Mouse (Mus musculus): ENCODE results near the gene Arfgef2.

DNA sequence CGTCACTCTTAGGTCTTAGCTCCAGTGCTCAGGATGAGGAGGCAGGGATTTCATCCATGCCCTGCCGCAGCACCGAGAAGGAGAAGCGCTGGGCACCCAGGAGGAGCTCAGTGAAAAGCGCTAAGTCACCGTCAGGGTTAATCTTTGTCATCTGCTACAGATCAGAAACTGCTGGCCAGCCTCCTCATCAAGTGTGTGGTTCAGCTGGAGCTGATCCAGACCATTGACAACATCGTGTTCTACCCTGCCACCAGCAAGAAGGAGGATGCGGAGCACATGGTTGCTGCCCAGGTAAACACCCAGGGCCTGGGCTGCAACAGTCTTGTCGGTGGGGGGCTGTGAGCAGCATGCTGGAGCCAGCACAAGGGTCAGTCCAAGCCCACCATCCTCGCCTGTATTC, 80.2 kb downstream of the Arfgef2 start:
- TF ChIP-seq CTCF (IDR thresholded peaks at IDR 0.05) (no peak), POLR2A (IDR thresholded peaks at IDR 0.05; ENCODE audit: insufficient read depth, low read depth, low read length) (no peak)

Measured in heart, adult 2 months (tissue).